In the genomic region with DNA sequence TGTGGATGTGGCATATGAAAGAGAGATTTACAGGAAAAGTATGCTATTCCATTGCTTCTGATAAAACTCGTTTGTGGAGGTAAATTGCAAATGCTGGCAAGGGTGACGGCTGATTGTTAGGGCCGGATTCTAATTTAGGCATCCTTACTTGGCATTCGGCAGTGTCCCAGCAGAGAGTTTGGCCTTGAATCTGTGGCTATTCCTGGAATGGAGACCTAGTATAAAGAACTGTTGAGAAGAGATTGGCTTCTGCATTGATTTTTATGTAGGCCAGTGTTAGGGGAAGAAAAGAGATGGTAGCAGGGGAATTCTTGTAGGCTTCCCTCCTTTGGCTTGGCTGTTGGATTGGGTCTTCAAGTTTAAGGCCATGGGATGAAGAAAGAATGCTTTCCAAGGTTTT, we compare ENCODE assay signal across 18 mouse cellular contexts.
DNase-seq lines count a peak whose midpoint lies in the region; ATAC-seq lines count a peak whose summit lies in the region.
"Had no signal": no experiment of that assay in that cellular context is flagged by ENCODE, and none has a peak within 500 bp of the region (broad histone marks: within the 10 kb centered on the region; RNA-seq: fewer than 3 reads in every experiment).

No protein-coding gene starts in this region.

- H3K9ac ChIP-seq in hindbrain, embryonic 14.5 days, result no peak overlapping the region
- no peak overlapping the region for H3K9ac ChIP-seq in forebrain, embryonic 15.5 days (replicated peaks)
- H3K9ac ChIP-seq: hindbrain, embryonic 13.5 days; limb, embryonic 12.5 days; liver, embryonic 15.5 days; neural tube, embryonic 13.5 days; stomach, embryonic 15.5 days had no signal

- no peak overlapping the region for H3K4me3 ChIP-seq in hindbrain, embryonic 14.5 days (replicated peaks; ENCODE audit: low read length)
- H3K4me3 ChIP-seq in forebrain, embryonic 15.5 days, result no peak overlapping the region
- H3K4me3 ChIP-seq: hindbrain, embryonic 13.5 days; limb, embryonic 12.5 days; liver, embryonic 15.5 days; neural tube, embryonic 13.5 days; stomach, embryonic 15.5 days had no signal

- no peaks in the 10 kb centered on the region for H3K27me3 ChIP-seq in hindbrain, embryonic 14.5 days (ENCODE audit: control insufficient read depth, insufficient read depth, low read length)
- H3K27me3 ChIP-seq in forebrain, embryonic 15.5 days, result no peaks in the 10 kb centered on the region
- H3K27me3 ChIP-seq: CH12.LX; hindbrain, embryonic 13.5 days; limb, embryonic 12.5 days; liver, embryonic 15.5 days; neural tube, embryonic 13.5 days; stomach, embryonic 15.5 days had no signal

- DNase-seq in cerebellum, postnatal 4 days (ENCODE audit: low spot score in 2 of 2), result no peak
- peak; percentile 20 for DNase-seq in layer of hippocampus, adult 9-11 months
- DNase-seq in layer of hippocampus, postnatal 25 days (ENCODE audit: extremely low spot score in 1 of 2, low spot score in 1 of 2), result no peak
- DNase-seq in heart, adult 9 months (ENCODE audit: low spot score in 2 of 2), result peak; percentile 28 to 49
- no peak for DNase-seq in testis, postnatal 10 days (ENCODE audit: low spot score)
- DNase-seq in hindbrain, embryonic 14.5 days (ENCODE audit: low spot score), result no peak
- DNase-seq: adrenal gland, postnatal 25 days; kidney, adult 18-20 months; kidney, postnatal 36 days had no signal

- H3K4me1 ChIP-seq in hindbrain, embryonic 14.5 days (replicated peaks; ENCODE audit: control insufficient read depth, insufficient read depth, low read length), result peaks cover 8% of the 10 kb centered on the region; the same call in 1 of the 2 replicates
- no peaks in the 10 kb centered on the region for H3K4me1 ChIP-seq in forebrain, embryonic 15.5 days
- H3K4me1 ChIP-seq: liver, embryonic 15.5 days; stomach, embryonic 15.5 days had no signal

- 80% methylated on average over 4 of the region's 4 CpGs for WGBS in hindbrain, embryonic 14.5 days
- WGBS in forebrain, embryonic 15.5 days, result 73% methylated on average over 4 of the region's 4 CpGs

- H3K4me2 ChIP-seq in hindbrain, embryonic 14.5 days (replicated peaks), result no peak overlapping the region
- no peak overlapping the region for H3K4me2 ChIP-seq in forebrain, embryonic 15.5 days (replicated peaks)
- H3K4me2 ChIP-seq: hindbrain, embryonic 13.5 days; limb, embryonic 12.5 days; liver, embryonic 15.5 days; neural tube, embryonic 13.5 days; stomach, embryonic 15.5 days had no signal

- no peaks in the 10 kb centered on the region for H3K9me3 ChIP-seq in hindbrain, embryonic 14.5 days (ENCODE audit: control insufficient read depth, low read length)
- H3K9me3 ChIP-seq in forebrain, embryonic 15.5 days, result no peaks in the 10 kb centered on the region
- H3K9me3 ChIP-seq: hindbrain, embryonic 13.5 days; limb, embryonic 12.5 days; liver, embryonic 15.5 days; neural tube, embryonic 13.5 days; stomach, embryonic 15.5 days had no signal

- no peaks in the 10 kb centered on the region for H3K36me3 ChIP-seq in hindbrain, embryonic 14.5 days (replicated peaks; ENCODE audit: control insufficient read depth, insufficient read depth)
- H3K36me3 ChIP-seq in forebrain, embryonic 15.5 days, result no peaks in the 10 kb centered on the region
- H3K36me3 ChIP-seq: hindbrain, embryonic 13.5 days; limb, embryonic 12.5 days; liver, embryonic 15.5 days; neural tube, embryonic 13.5 days; stomach, embryonic 15.5 days had no signal

- peak; percentile 90 for ATAC-seq in cerebellum, adult (ENCODE audit: insufficient number of reproducible peaks, low FRiP score, low TSS enrichment)
- ATAC-seq in hindbrain, embryonic 14.5 days (ENCODE audit: low FRiP score), result no peak
- no peak for ATAC-seq in forebrain, embryonic 15.5 days (replicated peaks)
- ATAC-seq: activated CD4-positive, CD25-positive, alpha-beta regulatory T cell, adult 4 months had no signal

- no peak overlapping the region for H3K27ac ChIP-seq in hindbrain, embryonic 14.5 days
- no peak overlapping the region for H3K27ac ChIP-seq in forebrain, embryonic 15.5 days (replicated peaks)
- H3K27ac ChIP-seq: hindbrain, embryonic 13.5 days; liver, embryonic 15.5 days; neural tube, embryonic 13.5 days; stomach, embryonic 15.5 days had no signal

Comparison
In these comparisons a context has a peak if more than half of its experiments do, and no peak if none do; other contexts are left out.
1. DNase-seq: peak in layer of hippocampus, adult 9-11 months (single experiment) and heart, adult 9 months (2 of 2); none in cerebellum, postnatal 4 days (0 of 2), layer of hippocampus, postnatal 25 days (0 of 2), testis, postnatal 10 days (single experiment) and hindbrain, embryonic 14.5 days (single experiment).